Mouse (Mus musculus) megakaryocyte, embryonic 14.5 days (primary cell): ENCODE measurements around the gene Gm28043.

Source experiments
- FLI1 ChIP-seq: IDR thresholded peaks from 2 replicates; pipeline ENCODE4 v1.6.1; 2012; ENCODE audit warnings: low read length, inconsistent platforms, mixed read lengths
- GATA1 ChIP-seq: IDR thresholded peaks from 3 replicates; pipeline ENCODE4 v1.6.1; 2012; ENCODE audit warnings: mixed read lengths, low read length, inconsistent platforms, borderline replicate concordance

DNA sequence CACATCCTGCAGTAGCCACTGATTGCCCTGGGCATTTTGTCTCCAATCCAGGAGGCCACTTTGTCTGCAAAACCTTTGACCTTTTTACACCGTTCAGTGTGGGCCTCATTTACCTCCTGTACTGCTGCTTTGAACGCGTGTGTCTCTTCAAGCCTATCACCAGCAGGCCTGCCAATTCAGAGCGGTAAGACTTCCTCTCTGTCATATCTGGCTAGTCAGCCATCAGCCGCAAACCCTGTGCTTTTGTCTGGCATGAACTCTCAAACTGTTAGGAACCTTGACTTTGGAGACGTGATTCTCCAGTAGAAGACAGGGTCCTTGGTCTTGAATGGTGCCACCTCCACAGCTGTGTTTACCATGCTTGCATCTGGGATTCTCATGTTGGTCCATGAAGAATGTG is 75.6 kb downstream of the Gm28043 start:
- no peak for TF ChIP-seq FLI1
- no peak for TF ChIP-seq GATA1
